Mouse (Mus musculus) liver, embryonic 14.5 days (tissue): ENCODE measurements around the gene Jtb.

Source experiments
- CTCF ChIP-seq: IDR thresholded peaks from 2 replicates; pipeline ENCODE4 v1.5.1; 2016; ENCODE audit warnings: antibody characterized with exemption, low read depth, control low read depth
- EP300 ChIP-seq: IDR thresholded peaks from 2 replicates; pipeline ENCODE4 v1.6.1; 2016; ENCODE audit warnings: antibody characterized with exemption, low read depth

DNA sequence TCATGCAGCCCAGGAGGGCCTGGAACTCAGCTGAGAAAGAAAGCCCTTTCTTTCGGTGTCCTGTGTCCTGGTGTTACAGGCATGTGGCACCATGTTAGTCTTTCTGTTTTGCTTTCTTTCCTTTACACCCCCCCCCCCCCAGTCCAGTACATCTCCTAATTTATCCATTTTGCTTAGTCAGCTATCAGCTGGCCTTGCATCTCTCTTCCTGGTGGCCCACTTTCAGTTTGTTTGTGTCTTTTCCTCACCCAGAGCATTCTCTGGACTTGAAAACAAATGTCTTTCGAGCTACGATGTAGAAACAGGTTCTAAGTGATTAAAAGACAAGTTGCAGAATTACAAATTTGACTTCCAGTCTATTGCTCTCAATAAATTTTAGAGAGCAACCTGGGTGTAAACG lies 8.9 kb upstream of the Jtb start:
- TF ChIP-seq CTCF (no peak), EP300 (no peak)
